Mouse (Mus musculus) liver, postnatal 0 days (tissue): ENCODE measurements around the gene Efna5. TPM values are rescaled to one million over a fixed set of nuclear protein-coding genes. Genes with fewer than 3 reads are reported as not detected.

Experiments used
- ATAC-seq: fragments of 200-750 bp; cut with Nextera tagmentation; 2 replicates; pipeline ENCODE4 v1.8.0; 2017; ENCODE audit warnings: mild to moderate bottlenecking, moderate library complexity
- DNase-seq: peaks from one replicate; pipeline ENCODE4 v3.0.0-alpha.2; 2016
- H3K27ac ChIP-seq: fragments of 300-500 bp; sonication (generic); 2 replicates; pipeline ENCODE4 v1.5.1; 2014; ENCODE audit warnings: antibody characterized with exemption, moderate library complexity, mild to moderate bottlenecking, low read depth
- H3K27me3 ChIP-seq: fragments of 300-500 bp; sonication (generic); 2 replicates; pipeline ENCODE4 v1.6.1; 2014; ENCODE audit warnings: low read length, control low read depth, mixed read lengths; ENCODE audit not compliant: insufficient read depth
- H3K36me3 ChIP-seq: fragments of 300-500 bp; sonication (generic); replicated peaks from 2 replicates; pipeline ENCODE4 v1.6.1; 2014; ENCODE audit warnings: mild to moderate bottlenecking, control low read depth, low read length, moderate library complexity, mixed read lengths; ENCODE audit not compliant: insufficient read depth
- H3K4me1 ChIP-seq: fragments of 300-500 bp; sonication (generic); 2 replicates; pipeline ENCODE4 v1.6.1; 2014; ENCODE audit warnings: antibody characterized with exemption, mild to moderate bottlenecking, control low read depth; ENCODE audit not compliant: insufficient read depth
- H3K4me2 ChIP-seq: fragments of 300-500 bp; sonication (generic); 2 replicates; pipeline ENCODE4 v1.6.1; 2014; ENCODE audit warnings: low read depth, mild to moderate bottlenecking, low read length, moderate library complexity, mixed read lengths
- H3K4me3 ChIP-seq: fragments of 300-500 bp; sonication (generic); 2 replicates; pipeline ENCODE4 v1.5.1; 2014; ENCODE audit warnings: low read depth, low read length
- H3K9ac ChIP-seq: fragments of 300-500 bp; sonication (generic); replicated peaks from 2 replicates; pipeline ENCODE4 v1.6.1; 2014; ENCODE audit warnings: mild to moderate bottlenecking, moderate library complexity
- H3K9me3 ChIP-seq: fragments of 300-500 bp; sonication (generic); 2 replicates; pipeline ENCODE4 v1.6.1; 2016; ENCODE audit warnings: mild to moderate bottlenecking, control low read depth, low read length, mixed read lengths
- CTCF ChIP-seq: sonication (generic); IDR thresholded peaks from 2 replicates; pipeline ENCODE4 v1.5.1; 2016; ENCODE audit warnings: antibody characterized with exemption, low read depth
- EP300 ChIP-seq: IDR thresholded peaks from 2 replicates; pipeline ENCODE4 v1.6.1; 2016; ENCODE audit warnings: antibody characterized with exemption, low read depth, mild to moderate bottlenecking
- WGBS: fragments of 180-500 bp; shearing (Covaris S2); extraction: QIAGEN DNeasy Blood & Tissue Kit; methylation state at CpG from one replicate; pipeline ENCODE4 v1.1.7; 2014; ENCODE audit not compliant: insufficient replicate concordance; 5-methylcytosine and 5-hydroxymethylcytosine counted together
- polyA plus RNA-seq: library from polyadenylated mRNA; unstranded; fragments of >200 nt; fragmentation: Nextera tagmentation; extraction: Ambion mirVana; gene quantifications from 2 replicates; pipeline ENCODE4 v1.2.1, GENCODE M21; 2015

Gene Efna5
- polyA plus RNA-seq, 1 experiment from 2014 or later, result 3.0 TPM

- no peak overlapping the region for H3K4me3 ChIP-seq
- H3K36me3 ChIP-seq, result no peaks in the 10 kb centered on the region
- no peak overlapping the region for H3K4me2 ChIP-seq
- H3K4me1 ChIP-seq, result no peaks in the 10 kb centered on the region
- H3K27ac ChIP-seq, result no peak overlapping the region
- H3K9me3 ChIP-seq, result no peaks in the 10 kb centered on the region
- H3K27me3 ChIP-seq, result no peaks in the 10 kb centered on the region
- no peak overlapping the region for H3K9ac ChIP-seq
- ATAC-seq (no peak), DNase-seq (no peak)
- TF ChIP-seq CTCF, result no peak
- no peak for TF ChIP-seq EP300
- 89% methylated on average over 11 of the region's 11 CpGs for WGBS
Measured at GRCm38 (mm10) chr17:62821219-62821618, 59.9 kb downstream of the Efna5 start.

- no peaks in the 10 kb centered on the region for H3K4me1 ChIP-seq
- H3K27me3 ChIP-seq, result no peaks in the 10 kb centered on the region
- H3K9me3 ChIP-seq, result no peaks in the 10 kb centered on the region
- ATAC-seq, result no peak
- H3K36me3 ChIP-seq, result no peaks in the 10 kb centered on the region
- H3K9ac ChIP-seq, result no peak overlapping the region
- no peak overlapping the region for H3K27ac ChIP-seq
- DNase-seq, result no peak
- WGBS, result 74% methylated on average over 5 of the region's 5 CpGs
- no peak for TF ChIP-seq EP300
- no peak overlapping the region for H3K4me3 ChIP-seq
- no peak overlapping the region for H3K4me2 ChIP-seq
Measured at GRCm38 (mm10) chr17:62819931-62820330, 61.2 kb downstream of the Efna5 start.

- WGBS, result 26% methylated on average over 8 of the region's 8 CpGs
- Histone ChIP-seq H3K27me3 (no peaks in the 10 kb centered on the region), H3K4me2 (no peak overlapping the region), H3K4me1 (no peaks in the 10 kb centered on the region), H3K9me3 (no peaks in the 10 kb centered on the region), H3K36me3 (no peaks in the 10 kb centered on the region), H3K27ac (no peak overlapping the region), H3K4me3 (no peak overlapping the region), H3K9ac (no peak overlapping the region)
- ATAC-seq (no peak), DNase-seq (no peak)
- no peak for TF ChIP-seq CTCF
- TF ChIP-seq EP300, result no peak
Measured at GRCm38 (mm10) chr17:62818821-62819220, 62.3 kb downstream of the Efna5 start.

GRCm38 (mm10) chr17:62818337-62818736 lies 62.8 kb downstream of the Efna5 start:
- 51% methylated on average over 2 of the region's 2 CpGs for WGBS
- H3K4me1 ChIP-seq, result no peaks in the 10 kb centered on the region

GRCm38 (mm10) chr17:62816879-62817278 lies 64.2 kb downstream of the Efna5 start:
- Histone ChIP-seq H3K27ac (no peak overlapping the region), H3K4me1 (no peaks in the 10 kb centered on the region), H3K4me2 (no peak overlapping the region), H3K27me3 (no peaks in the 10 kb centered on the region), H3K9me3 (no peaks in the 10 kb centered on the region), H3K4me3 (no peak overlapping the region), H3K36me3 (no peaks in the 10 kb centered on the region), H3K9ac (no peak overlapping the region)
- 40% methylated on average over 10 of the region's 10 CpGs for WGBS
- DNase-seq (no peak), ATAC-seq (no peak)
- TF ChIP-seq CTCF (no peak), EP300 (no peak)

More at GRCm38 (mm10) chr17:62818337-62818736, 62.8 kb downstream of the Efna5 start:
- no peak overlapping the region for H3K9ac ChIP-seq
- no peaks in the 10 kb centered on the region for H3K27me3 ChIP-seq
- DNase-seq (no peak), ATAC-seq (no peak)
- no peaks in the 10 kb centered on the region for H3K36me3 ChIP-seq
- H3K27ac ChIP-seq, result no peak overlapping the region
- TF ChIP-seq EP300, result no peak
- TF ChIP-seq CTCF, result no peak
- H3K4me3 ChIP-seq, result no peak overlapping the region
- H3K4me2 ChIP-seq, result no peak overlapping the region
- no peaks in the 10 kb centered on the region for H3K9me3 ChIP-seq

GRCm38 (mm10) chr17:62813461-62813860 lies 67.7 kb downstream of the Efna5 start:
- no peaks in the 10 kb centered on the region for H3K4me1 ChIP-seq
- ATAC-seq, result no peak
- H3K9me3 ChIP-seq, result no peaks in the 10 kb centered on the region
- DNase-seq, result no peak
- TF ChIP-seq CTCF (no peak), EP300 (no peak)
- H3K27me3 ChIP-seq, result no peaks in the 10 kb centered on the region
- WGBS, result 52% methylated on average over 6 of the region's 6 CpGs
- no peak overlapping the region for H3K4me2 ChIP-seq
- H3K9ac ChIP-seq, result no peak overlapping the region
- H3K36me3 ChIP-seq, result no peaks in the 10 kb centered on the region
- no peak overlapping the region for H3K27ac ChIP-seq
- no peak overlapping the region for H3K4me3 ChIP-seq

- ATAC-seq, result no peak
- Histone ChIP-seq H3K9ac (no peak overlapping the region), H3K4me3 (no peak overlapping the region), H3K9me3 (no peaks in the 10 kb centered on the region), H3K27ac (no peak overlapping the region), H3K36me3 (no peaks in the 10 kb centered on the region), H3K4me1 (no peaks in the 10 kb centered on the region), H3K4me2 (no peak overlapping the region), H3K27me3 (no peaks in the 10 kb centered on the region)
- TF ChIP-seq CTCF (no peak), EP300 (no peak)
- WGBS, result 65% methylated on average over 4 of the region's 4 CpGs
- DNase-seq, result no peak
Measured at GRCm38 (mm10) chr17:62807891-62808290, 73.2 kb downstream of the Efna5 start.
